Mouse (Mus musculus) kidney, postnatal 36 days (tissue): ENCODE results near the gene Rassf2.
A peak's percentile ranks its signal among the peaks of the same experiment; 100 is the strongest.

Source experiments
- DNase-seq, 2 experiments: peaks; one replicate each; pipeline ENCODE4 v3.0.0; 2021 to 2022; ENCODE audit warnings: mixed read lengths in 2 of 2

Rassf2 gene

DNA sequence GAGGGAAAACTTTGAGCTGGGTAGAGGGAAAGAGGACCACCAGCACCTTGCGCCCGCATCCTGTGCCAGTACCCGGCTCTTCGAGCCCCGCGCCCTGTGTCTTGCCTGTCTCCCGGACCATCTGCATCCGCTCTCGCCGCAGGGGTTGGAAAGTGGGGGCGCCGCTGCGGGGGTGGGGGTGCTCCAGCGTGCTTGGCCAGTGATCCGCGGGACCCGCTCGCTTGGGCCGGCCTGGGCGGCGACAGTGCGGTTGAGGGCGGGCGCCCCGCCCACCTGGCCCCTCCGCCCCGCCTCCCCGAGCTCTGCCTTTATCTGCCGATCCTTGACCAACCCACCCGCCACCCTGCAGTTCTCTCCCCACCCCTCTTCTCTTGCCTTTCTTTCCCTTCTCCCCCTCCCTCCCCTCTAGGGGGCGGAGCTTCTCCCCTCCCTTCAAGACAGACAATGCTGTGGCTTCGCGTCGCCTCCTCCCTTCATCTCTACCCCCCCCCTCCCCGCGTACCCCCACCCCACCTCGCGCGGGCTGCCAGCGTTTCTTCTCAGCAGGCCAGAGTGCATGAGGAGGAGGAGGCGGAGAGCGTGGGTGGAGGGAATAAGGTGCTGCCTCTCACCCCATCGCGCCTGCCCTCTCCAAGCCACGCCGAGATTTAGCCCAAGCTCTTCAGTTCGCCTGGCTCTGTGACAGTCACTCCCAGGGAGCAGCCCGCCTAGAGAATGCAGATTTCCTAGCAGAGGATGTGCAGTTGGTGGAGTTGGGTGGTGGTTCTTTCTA, at the start of gene Rassf2:
TSS of gene Rassf2 (minus strand) at position 613 of the 772 bp plus-strand sequence.
- peak; percentile 70 to 72 for DNase-seq

DNA sequence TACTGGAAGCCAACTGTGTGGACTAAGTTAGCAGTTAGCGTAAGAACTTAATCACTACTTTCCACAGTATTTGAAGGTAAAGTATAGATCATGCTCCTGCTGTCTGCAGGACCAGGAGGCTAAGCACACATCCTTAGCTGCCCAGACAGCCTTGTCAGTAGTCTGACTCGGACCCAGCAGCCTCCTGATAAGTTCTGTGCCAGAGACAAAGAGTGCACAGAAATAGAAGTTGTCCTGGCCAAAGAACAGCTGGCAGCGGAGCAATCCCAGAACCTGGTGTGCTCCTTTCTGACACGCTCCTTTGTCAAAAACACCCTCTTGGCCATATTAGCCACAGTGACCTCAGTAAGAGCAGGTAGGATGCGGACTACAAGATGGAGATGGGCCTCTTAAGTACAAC, 49.1 kb upstream of the Rassf2 start:
- no peak for DNase-seq

DNA sequence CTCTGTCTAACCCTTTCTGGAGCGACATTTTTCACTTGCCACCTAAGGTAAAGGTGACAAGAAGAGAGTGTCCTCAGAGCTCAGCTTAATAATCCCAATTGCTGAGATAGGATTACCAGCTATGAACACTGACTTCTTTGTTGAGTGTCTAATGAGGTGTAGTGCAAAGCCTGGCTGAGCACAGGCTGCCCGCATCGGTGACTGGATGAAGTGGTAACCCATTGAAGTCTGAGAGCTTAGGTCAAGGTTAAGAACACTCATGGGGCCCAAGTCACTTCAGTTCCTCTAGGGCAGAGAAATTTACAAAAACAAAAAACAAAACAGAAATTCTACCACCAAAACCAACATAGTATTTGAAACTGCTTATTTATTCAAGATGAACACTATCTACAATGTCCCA, 43.0 kb upstream of the Rassf2 start:
- DNase-seq = no peak

DNA sequence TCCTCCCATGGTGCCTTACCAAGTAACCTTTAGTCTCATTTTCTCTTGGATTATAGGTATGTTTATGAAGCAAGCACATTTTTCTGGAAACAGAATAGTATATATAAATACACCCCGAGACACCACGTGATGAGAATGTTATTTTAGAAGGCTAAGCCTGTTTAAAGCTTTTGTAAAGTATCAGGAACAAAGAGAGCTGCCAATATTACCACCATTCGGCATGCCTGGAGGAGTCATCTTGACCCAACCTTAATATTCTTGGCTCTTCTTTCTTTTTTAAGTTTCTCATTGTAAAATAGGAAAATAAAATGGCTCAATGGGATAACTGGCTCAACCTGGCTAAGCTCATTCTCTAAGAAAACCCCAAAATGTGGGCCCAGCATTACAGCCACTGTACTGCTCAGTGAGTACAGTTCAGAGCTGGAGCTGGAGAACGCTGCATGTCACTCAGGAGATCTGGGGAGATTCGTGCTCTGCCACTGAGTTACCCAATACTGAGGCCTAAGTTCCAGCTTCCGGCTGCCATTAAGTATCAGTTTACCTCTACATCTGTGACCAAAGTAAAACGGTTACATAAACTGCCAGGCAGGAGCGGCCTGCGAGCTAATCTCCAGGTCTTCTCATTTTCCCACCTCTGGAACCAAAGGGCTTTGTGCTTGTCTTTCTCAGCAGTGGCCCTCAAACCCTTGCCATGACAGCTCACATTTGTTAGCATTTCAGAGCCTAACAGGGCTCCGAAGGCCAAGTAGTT, 40.1 kb upstream of the Rassf2 start:
- no peak for DNase-seq

DNA sequence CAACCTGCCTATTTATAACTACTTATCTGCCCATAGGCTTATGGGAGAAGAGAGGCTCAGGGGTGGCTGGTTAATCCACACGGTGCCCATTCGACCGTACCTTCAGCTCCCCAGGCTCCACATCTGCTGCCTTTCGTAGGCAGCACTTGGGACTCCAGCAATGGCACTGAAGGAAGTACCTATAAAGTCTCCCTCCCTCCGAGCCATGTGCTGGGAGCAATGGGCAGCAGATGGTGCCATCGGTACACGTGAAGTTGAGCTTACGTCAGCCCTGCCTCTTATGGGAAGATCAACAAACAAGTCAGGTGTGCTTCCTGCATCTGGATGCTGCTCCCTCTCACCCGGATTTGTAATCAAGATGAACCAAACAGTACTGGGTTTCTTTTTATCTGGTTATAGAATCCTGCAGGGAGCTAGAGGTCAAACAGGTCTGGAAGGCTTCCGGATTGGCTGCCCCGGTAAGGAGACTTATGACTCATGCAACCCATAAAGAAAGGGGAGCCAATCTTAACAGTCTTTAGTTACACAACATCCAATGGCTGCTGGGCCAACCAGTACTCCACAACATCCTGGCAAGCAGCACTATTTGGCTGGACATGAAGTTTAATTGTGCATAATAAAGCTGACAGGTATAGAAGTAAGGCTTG, 34.2 kb upstream of the Rassf2 start:
- DNase-seq = peak in 1 of 2 experiments; percentile 16

DNA sequence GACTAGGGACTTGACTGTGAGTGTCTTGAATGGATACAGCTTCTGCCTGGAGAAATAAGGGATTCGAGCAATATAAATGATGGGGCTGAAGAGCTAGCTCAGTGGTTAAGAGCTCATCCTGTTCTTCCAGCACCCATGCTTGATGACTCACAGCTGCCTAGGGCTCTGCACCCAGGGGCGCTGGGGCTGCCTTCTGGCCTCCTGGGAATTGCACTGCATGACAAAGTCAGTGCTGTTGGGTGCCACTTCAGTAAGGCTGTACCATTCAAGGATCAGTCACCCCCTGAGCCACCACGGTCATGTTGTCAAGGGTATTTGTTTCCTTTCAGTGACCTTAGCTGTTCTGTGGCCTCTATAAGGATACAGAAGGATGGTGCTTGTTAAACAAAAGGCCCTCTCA, 33.7 kb upstream of the Rassf2 start:
- no peak for DNase-seq

DNA sequence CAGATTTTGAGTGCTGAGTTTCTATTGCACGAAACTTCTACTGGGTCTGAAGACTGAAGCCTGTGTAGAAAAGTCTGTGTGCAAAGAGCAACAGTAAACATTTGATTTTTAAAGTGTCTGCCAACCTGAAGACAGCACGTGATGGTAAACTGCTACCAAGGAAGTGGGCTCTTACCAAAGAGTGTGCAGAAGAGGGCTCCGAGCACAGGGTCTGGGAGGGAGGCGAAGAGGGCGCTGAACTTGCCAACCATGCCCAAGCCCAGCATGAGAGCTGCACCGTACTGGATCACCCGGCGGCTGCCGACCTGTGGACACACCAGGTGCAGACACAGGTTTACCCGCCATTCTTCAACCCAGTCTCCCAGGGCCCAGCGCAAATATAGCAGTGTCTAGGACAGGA, 31.8 kb upstream of the Rassf2 start:
- DNase-seq = no peak

DNA sequence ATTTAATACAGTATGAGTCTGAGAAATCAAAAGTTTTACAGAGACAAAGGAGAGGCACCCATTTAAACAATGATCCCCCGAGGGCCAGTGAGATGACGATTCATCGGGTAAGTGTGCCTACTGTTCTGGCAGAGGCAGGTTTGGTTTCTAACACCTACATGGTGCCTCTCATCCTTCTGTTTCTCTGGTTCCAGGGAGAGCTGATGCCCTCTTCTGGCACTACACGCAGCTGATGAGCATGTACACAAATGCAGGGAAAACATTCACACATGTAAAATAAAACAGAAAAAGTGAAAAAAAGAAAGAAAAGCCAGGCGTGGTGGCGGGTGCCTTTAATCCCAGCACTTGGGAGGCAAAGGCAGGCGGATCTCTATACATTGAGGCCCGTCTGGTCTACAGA, 29.9 kb upstream of the Rassf2 start:
- peak in 1 of 2 experiments; percentile 14 for DNase-seq

DNA sequence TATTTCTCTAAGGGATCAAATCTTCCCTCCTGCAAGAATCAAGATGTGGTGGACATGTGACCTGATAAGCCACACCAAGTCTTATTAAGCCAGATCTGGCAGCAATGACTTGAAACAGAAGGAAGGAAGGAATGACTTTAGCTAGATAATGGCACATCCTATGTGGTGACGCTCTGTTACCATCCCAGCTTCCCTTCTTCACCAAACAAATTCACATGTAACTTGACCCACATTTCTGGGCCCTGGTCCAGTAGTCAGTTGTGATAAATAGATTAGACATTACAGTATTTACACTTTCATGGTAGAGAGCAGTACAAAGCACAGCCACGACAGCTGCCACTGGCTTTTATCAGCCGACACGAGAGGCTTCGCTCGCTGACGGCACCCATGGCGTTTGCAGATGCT, 25.3 kb upstream of the Rassf2 start:
- DNase-seq = no peak

DNA sequence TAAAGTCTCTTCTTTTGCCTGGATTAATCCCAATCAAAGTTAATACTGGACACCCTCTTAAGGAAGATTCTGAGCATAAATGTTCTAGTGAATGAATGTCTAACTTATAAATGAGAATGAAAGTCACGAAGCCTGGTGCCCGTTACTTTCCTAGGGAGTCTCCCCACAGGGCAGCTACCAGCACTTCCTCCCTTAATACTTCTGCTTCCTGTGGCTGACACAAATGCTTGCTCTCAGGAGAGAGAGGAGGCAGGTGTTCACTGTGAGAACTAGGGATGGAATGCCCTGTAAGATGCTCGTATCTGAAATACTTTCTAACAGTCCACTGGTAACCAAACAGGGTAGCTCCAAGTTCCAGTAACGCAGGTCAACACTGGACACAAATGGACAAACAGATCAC, 23.8 kb upstream of the Rassf2 start:
- DNase-seq = no peak

DNA sequence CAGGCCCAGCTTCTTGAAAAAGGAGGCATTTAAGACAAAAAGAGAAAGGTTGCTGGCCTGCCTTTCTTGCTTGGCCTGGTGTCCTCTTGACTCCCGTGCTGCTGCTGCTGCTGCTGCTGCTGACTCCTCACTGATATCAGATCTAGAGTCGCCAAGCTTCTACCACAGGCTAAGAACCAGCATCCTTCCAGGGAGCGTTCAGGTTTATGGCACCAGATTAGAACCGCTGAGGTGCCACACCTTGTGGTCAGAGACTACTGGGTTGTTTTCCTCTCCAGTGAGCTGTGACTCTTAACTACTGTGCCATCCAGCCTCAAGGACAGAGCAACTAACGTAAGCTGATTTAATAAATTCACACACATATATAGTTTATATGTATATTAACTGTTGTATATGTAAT, 21.7 kb upstream of the Rassf2 start:
- no peak for DNase-seq

DNA sequence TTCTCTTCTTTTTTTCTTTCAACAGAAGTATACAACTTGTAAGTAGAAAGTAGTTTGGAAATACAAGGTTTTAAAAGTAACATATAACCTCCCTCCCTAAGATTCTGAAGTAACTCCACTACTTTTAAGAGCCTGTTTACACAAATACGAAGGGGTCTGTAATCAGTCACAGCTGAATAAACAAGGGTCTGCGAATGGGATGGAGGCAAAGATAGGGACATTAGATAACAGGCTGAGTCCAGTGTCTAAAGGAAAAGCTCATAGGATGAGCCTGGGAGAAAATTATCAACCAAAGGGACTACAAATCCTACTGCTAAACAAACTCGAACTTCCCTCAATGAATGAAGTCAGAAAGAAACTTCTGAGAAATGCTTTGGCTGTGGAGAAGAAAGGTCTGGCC, 19.9 kb upstream of the Rassf2 start:
- no peak for DNase-seq

DNA sequence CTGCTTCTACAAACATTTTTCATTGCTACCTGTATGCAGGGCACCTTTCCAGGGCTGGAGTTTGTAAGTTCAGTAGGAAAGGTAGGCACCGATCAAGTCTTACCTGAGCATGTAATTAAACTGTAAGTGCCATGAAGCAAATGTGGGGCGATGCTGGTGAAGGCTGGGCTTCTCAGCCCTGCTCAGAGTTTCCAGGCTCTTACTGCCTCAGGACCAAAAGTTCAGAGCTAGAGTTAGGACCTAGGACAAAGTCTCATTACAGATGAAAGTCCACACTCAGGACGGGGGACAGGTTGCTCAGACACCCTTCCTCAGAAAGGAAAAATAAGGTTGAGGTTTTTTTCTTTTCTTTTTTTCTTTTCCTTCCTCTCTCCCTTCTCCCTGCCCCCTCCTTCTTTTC, 19.4 kb upstream of the Rassf2 start:
- peak; percentile 52 to 73 for DNase-seq

DNA sequence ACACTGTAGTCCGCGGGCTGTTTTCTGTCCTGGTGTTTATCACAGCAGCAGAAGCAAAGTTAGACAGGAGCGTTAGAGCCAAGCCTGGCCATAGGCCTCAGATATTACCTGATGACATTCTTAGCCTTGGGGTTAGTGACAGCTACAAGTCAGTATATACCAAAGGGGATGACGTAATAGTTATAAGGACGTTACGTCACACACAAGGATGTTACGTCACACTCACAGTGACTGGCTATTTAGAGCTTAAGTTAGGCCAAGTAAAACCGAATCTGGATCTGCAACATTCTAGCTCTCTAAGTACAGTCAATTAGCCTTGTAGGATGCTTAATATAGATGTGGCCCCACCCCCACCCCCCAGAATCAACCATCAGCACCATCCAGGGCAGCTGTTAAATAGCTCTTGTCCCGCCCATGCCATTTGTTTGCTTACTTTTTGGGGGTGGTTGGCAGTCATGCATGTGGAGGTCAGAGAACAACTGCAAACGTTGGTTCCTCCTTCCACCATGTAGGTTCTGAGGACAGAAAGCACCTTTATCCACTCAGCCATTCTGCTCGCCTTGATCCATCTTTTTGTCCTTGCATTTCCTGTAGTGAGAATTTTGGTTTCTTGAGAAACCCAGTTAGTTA, 18.2 kb upstream of the Rassf2 start:
- no peak for DNase-seq

DNA sequence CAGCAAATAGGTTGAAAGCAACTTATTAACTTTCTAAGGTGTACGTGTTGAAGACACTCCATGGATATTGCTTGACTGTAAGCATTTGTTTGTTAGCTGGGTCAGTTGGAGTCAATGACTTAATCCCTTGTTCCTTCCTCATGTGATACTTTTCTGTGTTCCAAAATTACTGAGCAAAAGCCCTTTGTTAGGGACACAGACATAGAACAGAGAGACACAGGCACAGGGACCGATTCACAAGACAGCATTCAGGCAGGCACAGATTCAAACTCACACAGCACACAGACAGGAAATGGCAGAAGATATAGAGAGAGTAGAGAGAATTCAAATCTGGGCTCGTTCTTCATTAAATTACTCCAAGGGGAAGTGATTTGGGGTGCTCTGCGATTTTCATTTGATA, 17.3 kb upstream of the Rassf2 start:
- DNase-seq = no peak

DNA sequence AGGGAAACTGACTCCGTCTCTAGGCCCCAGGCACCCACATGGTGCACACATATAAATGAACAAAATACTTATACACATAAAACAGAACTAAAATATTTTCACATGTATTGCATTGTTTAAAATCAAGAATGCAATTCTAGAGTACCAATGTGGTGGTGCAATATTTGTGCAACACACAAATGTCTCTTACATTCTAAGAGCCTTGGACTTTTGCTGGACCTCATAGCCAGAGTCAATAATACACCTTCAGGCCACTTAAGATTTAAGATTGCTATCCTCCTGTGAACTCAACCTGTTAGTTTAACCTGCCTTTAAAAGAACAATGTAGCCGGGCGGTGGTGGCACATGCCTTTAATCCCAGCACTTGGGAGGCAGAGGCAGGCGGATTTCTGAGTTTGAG, 16.6 kb upstream of the Rassf2 start:
- DNase-seq = no peak

DNA sequence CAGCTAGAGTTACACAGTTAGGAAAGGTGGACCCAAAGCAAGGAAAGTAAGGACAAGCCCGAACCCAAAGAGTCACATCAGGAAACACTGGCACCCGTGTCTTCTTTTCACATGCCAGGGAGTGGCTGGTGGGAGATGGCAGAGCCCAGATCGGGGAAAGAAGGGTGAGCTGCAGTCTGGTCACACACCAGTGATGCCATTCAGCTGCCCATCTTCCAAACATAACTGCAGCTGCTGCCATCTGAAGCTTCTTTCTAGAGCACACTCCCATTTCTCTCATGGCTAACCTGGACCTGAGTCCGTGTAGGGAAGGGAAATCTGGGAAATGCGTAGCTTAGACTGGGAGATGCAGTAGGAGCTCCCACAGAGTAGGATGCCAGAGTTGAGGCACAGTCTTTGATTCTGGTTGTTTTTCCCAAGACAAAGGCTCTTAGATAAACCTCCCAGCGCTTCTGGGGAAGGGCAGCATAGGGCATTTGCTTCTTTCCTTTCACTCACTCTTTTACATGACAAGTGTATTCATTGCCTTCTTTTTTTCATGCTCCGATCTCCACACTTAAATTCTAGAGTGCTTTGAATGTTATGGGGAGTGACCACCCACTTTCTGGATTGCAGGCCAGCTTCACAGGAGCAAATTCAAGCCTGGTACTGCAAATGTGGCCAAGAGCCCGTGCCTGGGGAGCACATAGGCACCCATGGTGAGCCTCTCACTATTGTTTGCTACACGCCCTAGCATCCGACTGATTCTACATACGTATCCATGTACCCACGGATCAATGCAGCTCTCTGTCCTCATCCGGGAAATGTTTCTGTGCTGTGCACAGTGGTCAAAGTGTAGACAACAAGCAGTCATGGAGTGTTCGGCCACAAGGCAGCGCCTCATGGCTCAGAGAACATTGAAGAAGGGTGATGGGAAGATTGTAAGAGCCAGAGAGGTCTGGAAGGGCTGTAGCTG, 14.5 kb upstream of the Rassf2 start:
- DNase-seq = no peak

DNA sequence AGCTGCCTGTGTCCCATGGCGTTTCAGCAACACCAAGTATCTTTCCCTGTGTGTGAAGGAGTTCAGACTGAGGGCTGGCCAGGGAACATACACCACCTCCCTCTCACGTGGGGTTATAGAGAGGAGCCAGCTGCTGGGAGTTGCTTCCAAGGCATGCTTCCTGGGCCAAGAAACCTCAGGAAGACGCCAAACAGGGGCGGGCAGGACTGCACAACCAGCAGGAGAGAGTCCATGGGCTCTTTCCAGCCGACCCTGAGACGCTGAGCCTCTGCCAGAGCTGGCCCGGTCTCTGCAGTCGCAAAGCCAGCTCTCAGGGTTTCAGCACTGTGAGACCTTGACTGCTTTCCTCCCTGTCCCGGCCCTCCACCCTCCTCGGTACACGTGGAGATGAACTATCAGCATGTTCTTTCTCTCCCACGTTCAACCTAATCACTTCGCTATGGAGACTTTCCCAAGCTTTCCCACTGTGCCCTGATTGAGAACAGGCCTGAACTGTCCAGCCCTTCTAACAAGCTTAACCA, 13.1 kb upstream of the Rassf2 start:
- DNase-seq = peak; percentile 76 to 77

DNA sequence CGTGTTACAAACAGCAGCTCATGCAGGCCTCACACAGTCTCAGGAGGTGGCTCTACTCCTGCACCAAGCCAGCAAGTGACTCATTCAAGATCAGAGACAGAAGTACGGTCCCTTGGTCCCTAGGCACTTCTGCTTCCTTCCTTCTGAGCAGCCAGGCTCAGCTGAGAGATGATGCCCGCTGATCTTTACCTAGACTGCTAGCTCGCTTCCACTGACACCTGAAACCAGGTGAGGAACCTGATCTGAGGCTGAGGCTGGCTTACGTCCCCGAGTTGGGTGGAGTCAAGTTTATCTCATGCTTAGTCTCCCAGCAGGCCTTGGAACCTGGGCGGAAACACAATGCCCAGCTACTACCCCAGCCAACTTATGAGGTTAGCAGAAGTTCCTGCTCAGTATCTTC, 9.8 kb upstream of the Rassf2 start:
- no peak for DNase-seq

DNA sequence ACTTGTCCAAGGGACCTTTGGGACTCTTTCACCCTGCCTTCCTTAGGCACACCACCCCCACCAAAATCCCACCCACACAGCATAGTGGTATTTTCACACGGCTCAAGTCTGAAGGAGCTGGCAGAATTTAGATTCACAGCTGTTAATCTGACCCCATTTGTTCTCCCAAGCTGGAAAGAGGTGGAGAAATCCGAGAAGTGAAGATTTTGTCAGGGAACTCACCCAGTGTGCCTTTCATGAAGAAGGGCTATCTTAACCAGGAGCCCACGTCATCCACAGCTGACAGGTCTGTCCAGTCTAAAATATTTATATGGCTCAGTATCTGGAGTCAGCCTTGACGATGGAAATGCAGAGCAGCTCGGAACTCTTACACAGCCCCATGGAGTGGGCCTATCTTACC, 6.3 kb upstream of the Rassf2 start:
- DNase-seq = no peak

DNA sequence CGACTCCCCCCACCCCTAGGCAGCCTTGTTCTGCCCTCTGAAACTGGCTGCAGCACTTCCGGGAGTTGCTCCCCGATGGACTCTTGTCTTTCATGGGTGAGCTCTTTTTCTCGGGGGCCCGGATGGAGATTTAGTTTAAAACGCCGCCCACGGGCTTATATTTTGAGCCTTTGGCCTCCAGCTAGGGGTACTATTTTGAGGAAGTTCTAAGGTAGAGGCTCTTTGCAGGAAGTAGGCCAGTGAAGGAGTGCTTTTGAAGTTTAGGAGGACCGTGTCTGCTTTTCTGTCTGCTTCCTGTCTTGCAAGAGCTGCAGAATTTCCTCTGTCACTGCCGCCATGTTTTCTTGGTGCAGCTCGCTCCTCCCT, 5.4 kb upstream of the Rassf2 start:
- no peak for DNase-seq
